Mouse (Mus musculus) heart, embryonic 11.5 days (tissue): ENCODE data around the gene Rrp15. TPM values are rescaled to one million over a fixed set of nuclear protein-coding genes. Genes with fewer than 3 reads are reported as not detected.
A peak's percentile ranks its signal among the peaks of the same experiment; 100 is the strongest.

Experiments used
- ATAC-seq: fragments of 200-750 bp; cut with Nextera tagmentation; replicated peaks from 2 replicates; pipeline ENCODE4 v1.8.0; 2017; ENCODE audit warnings: moderate library complexity; ENCODE audit not compliant: insufficient number of reproducible peaks, low FRiP score, low TSS enrichment
- H3K27ac ChIP-seq: fragments of 300-500 bp; sonication (generic); 2 replicates; pipeline ENCODE4 v1.5.1; 2014; ENCODE audit warnings: mild to moderate bottlenecking, low read depth, low read length
- H3K27me3 ChIP-seq: fragments of 300-500 bp; sonication (generic); 2 replicates; pipeline ENCODE4 v1.6.1; 2014; ENCODE audit warnings: mild to moderate bottlenecking, low read length, mixed read lengths; ENCODE audit not compliant: control insufficient read depth, insufficient read depth
- H3K36me3 ChIP-seq: fragments of 300-500 bp; sonication (generic); 2 replicates; pipeline ENCODE4 v1.6.1; 2014; ENCODE audit warnings: mild to moderate bottlenecking, low read length, moderate library complexity, mixed read lengths; ENCODE audit not compliant: control insufficient read depth, insufficient read depth
- H3K4me1 ChIP-seq: fragments of 300-500 bp; sonication (generic); 2 replicates; pipeline ENCODE4 v1.6.1; 2014; ENCODE audit warnings: low read length; ENCODE audit not compliant: control insufficient read depth, insufficient read depth
- H3K4me2 ChIP-seq: fragments of 300-500 bp; sonication (generic); 2 replicates; pipeline ENCODE4 v1.6.1; 2014; ENCODE audit warnings: mild to moderate bottlenecking, moderate library complexity
- H3K4me3 ChIP-seq: fragments of 300-500 bp; sonication (generic); 2 replicates; pipeline ENCODE4 v1.5.1; 2014; ENCODE audit warnings: low read depth, low read length
- H3K9ac ChIP-seq: fragments of 300-500 bp; sonication (generic); 2 replicates; pipeline ENCODE4 v1.6.1; 2014; ENCODE audit warnings: mild to moderate bottlenecking, low read depth, low read length, moderate library complexity
- H3K9me3 ChIP-seq: fragments of 300-500 bp; sonication (generic); replicated peaks from 2 replicates; pipeline ENCODE4 v1.6.1; 2016; ENCODE audit warnings: low read length; ENCODE audit not compliant: control insufficient read depth
- WGBS: fragments of 180-500 bp; shearing (Covaris S2); extraction: QIAGEN DNeasy Blood & Tissue Kit; methylation state at CpG from one replicate; pipeline ENCODE4 v1.1.7; 2014; ENCODE audit not compliant: insufficient replicate concordance; 5-methylcytosine and 5-hydroxymethylcytosine counted together
- polyA plus RNA-seq: library from polyadenylated mRNA; unstranded; fragments of >200 nt; fragmentation: Nextera tagmentation; extraction: Ambion mirVana; gene quantifications from 2 replicates; pipeline ENCODE4 v1.2.1, GENCODE M21; 2014

Gene Rrp15
- polyA plus RNA-seq, 1 experiment from 2014 or later = 49.5 TPM

GRCm38 (mm10) chr1:186721846-186722245 is 27.3 kb downstream of the Rrp15 start:
- ATAC-seq = peak; percentile 42; the same call in 1 of the 2 replicates
- Histone ChIP-seq H3K9ac (0 out of 2 replicates have a peak overlapping the region, but pooled peaks have one; percentile 36), H3K27ac (no peak overlapping the region), H3K36me3 (peaks cover 14% of the 10 kb centered on the region), H3K4me3 (no peak overlapping the region), H3K9me3 (no peaks in the 10 kb centered on the region), H3K27me3 (no peaks in the 10 kb centered on the region), H3K4me2 (no peak overlapping the region), H3K4me1 (no peaks in the 10 kb centered on the region)
- 35% methylated on average over 12 of the region's 12 CpGs for WGBS

- Histone ChIP-seq H3K27me3 (no peaks in the 10 kb centered on the region), H3K36me3 (peaks cover 14% of the 10 kb centered on the region), H3K4me2 (no peak overlapping the region), H3K27ac (no peak overlapping the region), H3K9me3 (no peaks in the 10 kb centered on the region), H3K4me1 (no peaks in the 10 kb centered on the region), H3K9ac (no peak overlapping the region), H3K4me3 (no peak overlapping the region)
- no peak for ATAC-seq
- WGBS = 93% methylated on average over 11 of the region's 11 CpGs
These were observed 28.0 kb downstream of the Rrp15 start for GRCm38 (mm10) chr1:186721166-186721565.

GRCm38 (mm10) chr1:186719708-186720107 is 29.4 kb downstream of the Rrp15 start:
- Histone ChIP-seq H3K9me3 (no peaks in the 10 kb centered on the region), H3K4me2 (no peak overlapping the region), H3K9ac (no peak overlapping the region), H3K36me3 (peaks cover 14% of the 10 kb centered on the region), H3K4me3 (no peak overlapping the region), H3K27ac (no peak overlapping the region), H3K4me1 (no peaks in the 10 kb centered on the region), H3K27me3 (no peaks in the 10 kb centered on the region)
- 92% methylated on average over 9 of the region's 9 CpGs for WGBS
- no peak for ATAC-seq

GRCm38 (mm10) chr1:186718881-186719280 is 30.3 kb downstream of the Rrp15 start:
- Histone ChIP-seq H3K9me3 (no peaks in the 10 kb centered on the region), H3K4me2 (no peak overlapping the region), H3K4me3 (no peak overlapping the region), H3K4me1 (no peaks in the 10 kb centered on the region), H3K27me3 (no peaks in the 10 kb centered on the region), H3K27ac (no peak overlapping the region), H3K36me3 (peaks cover 14% of the 10 kb centered on the region), H3K9ac (no peak overlapping the region)
- ATAC-seq = no peak
- WGBS = 82% methylated on average over 5 of the region's 5 CpGs

- H3K4me1 ChIP-seq = no peaks in the 10 kb centered on the region
- H3K4me3 ChIP-seq = no peak overlapping the region
- H3K27me3 ChIP-seq = no peaks in the 10 kb centered on the region
- peaks cover 8% of the 10 kb centered on the region for H3K36me3 ChIP-seq
- WGBS = 80% methylated on average over 17 of the region's 17 CpGs
- ATAC-seq = no peak
- no peak overlapping the region for H3K27ac ChIP-seq
- no peak overlapping the region for H3K9ac ChIP-seq
- no peaks in the 10 kb centered on the region for H3K9me3 ChIP-seq
- no peak overlapping the region for H3K4me2 ChIP-seq
These were observed 33.9 kb downstream of the Rrp15 start for GRCm38 (mm10) chr1:186714980-186715896.

- Histone ChIP-seq H3K27ac (no peak overlapping the region), H3K4me1 (no peaks in the 10 kb centered on the region), H3K9me3 (no peaks in the 10 kb centered on the region), H3K27me3 (no peaks in the 10 kb centered on the region), H3K4me2 (no peak overlapping the region), H3K9ac (no peak overlapping the region), H3K36me3 (0 out of 2 replicates have a peak, but pooled peaks cover 2% of the 10 kb centered on the region), H3K4me3 (no peak overlapping the region)
- no peak for ATAC-seq
- WGBS = 84% methylated on average over 4 of the region's 4 CpGs
These were observed 34.9 kb downstream of the Rrp15 start for GRCm38 (mm10) chr1:186714215-186714614.

GRCm38 (mm10) chr1:186712802-186713471 is 36.2 kb downstream of the Rrp15 start:
- no peaks in the 10 kb centered on the region for H3K4me1 ChIP-seq
- H3K36me3 ChIP-seq = 0 out of 2 replicates have a peak, but pooled peaks cover 2% of the 10 kb centered on the region
- H3K9me3 ChIP-seq = no peaks in the 10 kb centered on the region
- no peak for ATAC-seq
- H3K9ac ChIP-seq = no peak overlapping the region
- no peak overlapping the region for H3K4me2 ChIP-seq
- no peak overlapping the region for H3K27ac ChIP-seq
- no peaks in the 10 kb centered on the region for H3K27me3 ChIP-seq
- no peak overlapping the region for H3K4me3 ChIP-seq
- WGBS = 2% methylated on average over 3 of the region's 3 CpGs

GRCm38 (mm10) chr1:186705915-186706248 is 43.3 kb downstream of the Rrp15 start, which contains the start of gene Tgfb2:
Gene Tgfb2, minus strand, starts transcription at chr1:186705989.
- ATAC-seq = peak; percentile 32; the same call in 1 of the 2 replicates
- no peaks in the 10 kb centered on the region for H3K9me3 ChIP-seq

More at GRCm38 (mm10) chr1:186705915-186706248, 43.3 kb downstream of the Rrp15 start, which contains the start of gene Tgfb2:
- peak within 1 kb of the TSS; percentile 90 for H3K27ac ChIP-seq
- peak within 1 kb of the TSS; percentile 69 for H3K4me3 ChIP-seq
- under 1% methylated on average over 12 of the region's 12 CpGs for WGBS
- H3K4me1 ChIP-seq = peaks cover 7% of the 10 kb centered on the region
- H3K9ac ChIP-seq = peak within 1 kb of the TSS; percentile 81
- no peaks in the 10 kb centered on the region for H3K36me3 ChIP-seq
- peak within 1 kb of the TSS; percentile 91 for H3K4me2 ChIP-seq
- H3K27me3 ChIP-seq = no peaks in the 10 kb centered on the region
